Mouse (Mus musculus) liver, postnatal 0 days (tissue): ENCODE results near the gene Dpf2.

Experiments
- CTCF ChIP-seq: sonication (generic); IDR thresholded peaks from 2 replicates; pipeline ENCODE4 v1.5.1; 2016; ENCODE audit warnings: antibody characterized with exemption, low read depth
- EP300 ChIP-seq: IDR thresholded peaks from 2 replicates; pipeline ENCODE4 v1.6.1; 2016; ENCODE audit warnings: antibody characterized with exemption, low read depth, mild to moderate bottlenecking

DNA sequence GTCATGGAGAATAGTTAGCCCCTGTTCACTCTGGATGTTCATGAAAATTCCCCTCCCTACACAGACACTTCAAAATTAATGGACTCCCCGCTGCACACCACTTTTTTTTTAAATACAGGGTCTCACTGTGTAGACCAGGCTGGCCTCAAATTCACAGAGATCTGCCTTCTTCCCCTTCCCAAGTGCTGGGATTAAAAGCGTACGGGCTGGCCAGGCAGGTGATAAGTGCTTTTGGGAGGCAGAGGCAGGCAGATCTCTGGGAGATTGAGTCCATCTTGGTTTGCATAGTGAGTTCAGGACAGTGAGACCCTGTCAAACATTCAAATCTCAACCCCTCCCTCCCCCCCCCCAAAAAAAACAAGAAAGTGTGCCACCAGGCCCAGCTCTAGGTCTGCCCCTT lies 10.2 kb upstream of the Dpf2 start:
- TF ChIP-seq CTCF = no peak
- TF ChIP-seq EP300 = no peak
